Comparison of ENCODE assay signal across 8 mouse cellular contexts in the genomic region with DNA sequence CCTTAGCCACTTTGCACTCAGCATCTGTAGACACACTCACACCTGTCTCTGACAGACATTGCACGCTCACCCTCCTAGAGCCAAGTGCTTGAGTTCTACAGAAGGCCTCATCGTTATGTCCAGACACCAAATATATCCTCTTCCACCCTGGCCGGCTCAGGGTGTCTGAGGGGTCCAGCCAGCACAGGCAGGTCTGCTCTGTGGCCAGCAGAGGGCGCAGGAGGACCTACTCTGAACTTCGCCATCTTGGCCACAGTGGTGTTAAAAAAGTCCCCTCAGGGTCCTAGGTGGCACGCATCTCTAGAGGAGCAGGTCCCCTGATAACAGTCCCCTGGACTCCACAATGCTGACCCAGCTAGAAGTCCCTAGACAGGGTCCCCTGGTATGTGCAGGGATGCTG.
DNase-seq lines count a peak whose midpoint lies in the region; ATAC-seq and TF ChIP-seq lines count a peak whose summit lies in the region.

No protein-coding gene starts in this region.

- peak; percentile 86 for TF ChIP-seq CTCF in cortical plate, adult 2 months (IDR thresholded peaks at IDR 0.05; ENCODE audit: extremely low read depth, insufficient read depth, low read length)

- H3K9ac ChIP-seq in intestine, embryonic 16.5 days (ENCODE audit: low read depth, low read length), result no peak overlapping the region; the same call in 1 of the 2 replicates
- no peak overlapping the region for H3K9ac ChIP-seq in midbrain, embryonic 12.5 days (replicated peaks)

- 10% methylated on average over 6 of the region's 6 CpGs for WGBS in intestine, embryonic 16.5 days
- WGBS in midbrain, embryonic 12.5 days, result 9% methylated on average over 6 of the region's 6 CpGs

- H3K36me3 ChIP-seq in intestine, embryonic 16.5 days (ENCODE audit: control insufficient read depth, insufficient read depth, low read length), result no peaks in the 10 kb centered on the region
- no peaks in the 10 kb centered on the region for H3K36me3 ChIP-seq in midbrain, embryonic 12.5 days

- no peak overlapping the region for H3K27ac ChIP-seq in cortical plate, adult 2 months (ENCODE audit: insufficient read depth, low read length)
- no peak overlapping the region for H3K27ac ChIP-seq in intestine, embryonic 16.5 days (ENCODE audit: low read length)
- no peak overlapping the region for H3K27ac ChIP-seq in midbrain, embryonic 12.5 days (replicated peaks)

- no peak overlapping the region for H3K4me2 ChIP-seq in intestine, embryonic 16.5 days (ENCODE audit: low read depth, low read length)
- no peak overlapping the region for H3K4me2 ChIP-seq in midbrain, embryonic 12.5 days (replicated peaks)

- intact Hi-C loops in gastrocnemius, postnatal 14 days (cut with DNase I; ENCODE audit: low total_unique reads), result loop anchor here (5.0 kb wide), 2 partner anchors 100 to 225 kb away; partner anchors contain the start of gene Col13a1
- intact Hi-C loops in left cerebral cortex, postnatal 25 days (cut with DNase I), result loop anchor here (1.0 to 5.0 kb wide), 2 partner anchors 100 to 305 kb away; no protein-coding TSS in a partner anchor

- ATAC-seq in intestine, embryonic 16.5 days, result 0 out of 2 replicates have a peak, but pooled peaks have one; percentile 37
- ATAC-seq in midbrain, embryonic 12.5 days (ENCODE audit: low FRiP score, low read depth), result peak; percentile 64

- no peak overlapping the region for H3K4me3 ChIP-seq in cortical plate, adult 2 months (ENCODE audit: insufficient read depth, low read length)
- no peak overlapping the region for H3K4me3 ChIP-seq in intestine, embryonic 16.5 days (ENCODE audit: low read length)
- H3K4me3 ChIP-seq in midbrain, embryonic 12.5 days, result no peak overlapping the region

- H3K27me3 ChIP-seq in intestine, embryonic 16.5 days (replicated peaks; ENCODE audit: control insufficient read depth, insufficient read depth, low read length), result no peaks in the 10 kb centered on the region
- peaks cover 21% of the 10 kb centered on the region for H3K27me3 ChIP-seq in midbrain, embryonic 12.5 days

- no peak for TF ChIP-seq POLR2A in cortical plate, adult 2 months (IDR thresholded peaks at IDR 0.05; ENCODE audit: extremely low read depth, insufficient read depth, low read length)

- no peaks in the 10 kb centered on the region for H3K9me3 ChIP-seq in intestine, embryonic 16.5 days (ENCODE audit: control insufficient read depth, low read length)
- no peaks in the 10 kb centered on the region for H3K9me3 ChIP-seq in midbrain, embryonic 12.5 days

- peak; percentile 60 to 82 for DNase-seq in adrenal gland, adult (ENCODE audit: inconsistent age in 2 of 2, low spot score in 1 of 2)
- no peak for DNase-seq in adrenal gland, adult 8-10 months
- DNase-seq in gastrocnemius, postnatal 14 days, result peak; percentile 78
- DNase-seq in left cerebral cortex, postnatal 25 days (ENCODE audit: low spot score in 2 of 2), result peak; percentile 33 to 54
- peak; percentile 44 to 87 for DNase-seq in spleen, postnatal 4 days (ENCODE audit: low spot score in 2 of 2)

- H3K4me1 ChIP-seq in cortical plate, adult 2 months (ENCODE audit: control insufficient read depth, insufficient read depth, low read length), result no peaks in the 10 kb centered on the region
- peaks cover 9% of the 10 kb centered on the region for H3K4me1 ChIP-seq in intestine, embryonic 16.5 days (ENCODE audit: control insufficient read depth, insufficient read depth, low read length)
- peaks cover 12% of the 10 kb centered on the region for H3K4me1 ChIP-seq in midbrain, embryonic 12.5 days
